Mouse (Mus musculus) forebrain, postnatal 0 days (tissue): Measurements from ENCODE around the gene Rhbdl1. TPM values are rescaled to one million over a fixed set of nuclear protein-coding genes. Genes with fewer than 3 reads are reported as not detected.

Experiments
- ATAC-seq: fragments of 200-750 bp; cut with Nextera tagmentation; 2 replicates; pipeline ENCODE4 v1.8.0; 2017; ENCODE audit warnings: mild to moderate bottlenecking, moderate library complexity
- DNase-seq: peaks from one replicate; pipeline ENCODE4 v3.0.0-alpha.2; 2015
- H3K27ac ChIP-seq: fragments of 300-500 bp; sonication (generic); 2 replicates; pipeline ENCODE4 v1.5.1; 2014; ENCODE audit warnings: low read depth, mild to moderate bottlenecking, antibody characterized with exemption, low read length, moderate library complexity, mixed read lengths
- H3K27me3 ChIP-seq: fragments of 300-500 bp; sonication (generic); 2 replicates; pipeline ENCODE4 v1.6.1; 2014; ENCODE audit warnings: mild to moderate bottlenecking, low read length, mixed read lengths; ENCODE audit not compliant: insufficient read depth
- H3K36me3 ChIP-seq: fragments of 300-500 bp; sonication (generic); 2 replicates; pipeline ENCODE4 v1.6.1; 2014; ENCODE audit warnings: mild to moderate bottlenecking, moderate library complexity; ENCODE audit not compliant: insufficient read depth
- H3K4me1 ChIP-seq: fragments of 300-500 bp; sonication (generic); 2 replicates; pipeline ENCODE4 v1.6.1; 2014; ENCODE audit warnings: antibody characterized with exemption; ENCODE audit not compliant: insufficient read depth
- H3K4me2 ChIP-seq: fragments of 300-500 bp; sonication (generic); 2 replicates; pipeline ENCODE4 v1.6.1; 2014; ENCODE audit warnings: low read depth, mild to moderate bottlenecking, moderate library complexity
- H3K4me3 ChIP-seq: fragments of 300-500 bp; sonication (generic); 2 replicates; pipeline ENCODE4 v1.5.1; 2014; ENCODE audit warnings: low read depth, low read length, mixed read lengths
- H3K9ac ChIP-seq: fragments of 300-500 bp; sonication (generic); 2 replicates; pipeline ENCODE4 v1.6.1; 2014; ENCODE audit warnings: mild to moderate bottlenecking
- H3K9me3 ChIP-seq: fragments of 300-500 bp; sonication (generic); 2 replicates; pipeline ENCODE4 v1.6.1; 2016; ENCODE audit warnings: low read length
- CTCF ChIP-seq: sonication (generic); IDR thresholded peaks from 2 replicates; pipeline ENCODE4 v1.5.1; 2016; ENCODE audit warnings: antibody characterized with exemption, control low read depth, low read depth
- WGBS: fragments of 180-500 bp; shearing (Covaris S2); extraction: QIAGEN DNeasy Blood & Tissue Kit; methylation state at CpG from one replicate; pipeline ENCODE4 v1.1.7; 2014; 5-methylcytosine and 5-hydroxymethylcytosine counted together
- polyA plus RNA-seq: library from polyadenylated mRNA; unstranded; fragments of >200 nt; fragmentation: Nextera tagmentation; extraction: Ambion mirVana; gene quantifications from 2 replicates; pipeline ENCODE4 v1.2.1, GENCODE M21; 2015
- total RNA-seq: library from RNA; depleted of rRNA; stranded (reverse); fragments of >200 nt; gene quantifications from 2 replicates; pipeline ENCODE4 v1.2.3, GENCODE M21; 2014; rRNA removed

The Rhbdl1 gene
- total RNA-seq (85.4 and 90.7 TPM in 2 replicates), polyA plus RNA-seq (77.6 and 83.3 TPM in 2 replicates)

DNA sequence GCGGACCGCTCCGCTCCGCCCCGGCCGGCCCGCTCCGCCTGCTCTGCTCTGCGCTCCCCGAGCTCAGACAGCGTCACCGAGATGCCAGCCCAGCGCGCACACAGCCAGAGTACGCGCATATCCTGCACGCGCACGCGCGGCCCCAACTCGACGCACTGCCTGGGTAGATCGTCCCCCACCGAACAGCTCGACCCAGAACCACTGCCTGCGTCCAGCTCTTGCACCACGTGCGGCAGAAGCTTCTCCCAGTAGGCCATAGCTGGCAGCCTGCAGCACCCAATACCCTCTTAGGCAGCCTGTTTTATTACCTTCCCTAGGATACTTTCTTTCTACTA lies at the start of gene Rhbdl1:
Rhbdl1 (minus strand) TSS at position 220 of the 335 bp plus-strand sequence.
- no peak for TF ChIP-seq CTCF
- Histone ChIP-seq H3K36me3 (peaks cover 34% of the 10 kb centered on the region), H3K27ac (peak within 1 kb of the TSS; percentile 84), H3K4me3 (peak within 1 kb of the TSS; percentile 61), H3K9me3 (no peaks in the 10 kb centered on the region), H3K4me2 (peak within 1 kb of the TSS; percentile 89), H3K27me3 (no peaks in the 10 kb centered on the region), H3K4me1 (peaks cover 28% of the 10 kb centered on the region), H3K9ac (peak within 1 kb of the TSS; percentile 77)
- ATAC-seq (peak; percentile 73), DNase-seq (peak; percentile 94)
- WGBS, result 2% methylated on average over 26 of the region's 29 CpGs

- no peak overlapping the region for H3K9ac ChIP-seq
- no peaks in the 10 kb centered on the region for H3K4me1 ChIP-seq
- H3K36me3 ChIP-seq, result peaks cover 33% of the 10 kb centered on the region
- TF ChIP-seq CTCF, result no peak
- DNase-seq, result no peak
- ATAC-seq, result no peak
- no peaks in the 10 kb centered on the region for H3K27me3 ChIP-seq
- no peaks in the 10 kb centered on the region for H3K9me3 ChIP-seq
- no peak overlapping the region for H3K4me2 ChIP-seq
- no peak overlapping the region for H3K4me3 ChIP-seq
- no peak overlapping the region for H3K27ac ChIP-seq
These were observed 49.7 kb upstream of the Rhbdl1 start for GRCm38 (mm10) chr17:25886806-25887205.

GRCm38 (mm10) chr17:25885636-25886035 lies 48.5 kb upstream of the Rhbdl1 start:
- no peak for DNase-seq
- no peak for ATAC-seq

GRCm38 (mm10) chr17:25883824-25884223 lies 46.7 kb upstream of the Rhbdl1 start:
- 96% methylated on average over 3 of the region's 3 CpGs for WGBS
- H3K27ac ChIP-seq, result no peak overlapping the region

More at GRCm38 (mm10) chr17:25885636-25886035, 48.5 kb upstream of the Rhbdl1 start:
- Histone ChIP-seq H3K27me3 (no peaks in the 10 kb centered on the region), H3K4me2 (no peak overlapping the region), H3K27ac (no peak overlapping the region), H3K36me3 (peaks cover 33% of the 10 kb centered on the region), H3K4me1 (no peaks in the 10 kb centered on the region), H3K9me3 (no peaks in the 10 kb centered on the region), H3K9ac (no peak overlapping the region), H3K4me3 (no peak overlapping the region)
- TF ChIP-seq CTCF, result peak; percentile 60
- 57% methylated on average over 4 of the region's 4 CpGs for WGBS

GRCm38 (mm10) chr17:25883268-25883667 lies 46.2 kb upstream of the Rhbdl1 start:
- TF ChIP-seq CTCF, result no peak
- ATAC-seq (no peak), DNase-seq (no peak)
- H3K27me3 ChIP-seq, result no peaks in the 10 kb centered on the region
- no peak overlapping the region for H3K4me3 ChIP-seq
- H3K36me3 ChIP-seq, result peaks cover 29% of the 10 kb centered on the region
- no peaks in the 10 kb centered on the region for H3K9me3 ChIP-seq
- 79% methylated on average over 8 of the region's 8 CpGs for WGBS
- H3K27ac ChIP-seq, result no peak overlapping the region
- H3K9ac ChIP-seq, result no peak overlapping the region
- H3K4me1 ChIP-seq, result no peaks in the 10 kb centered on the region
- H3K4me2 ChIP-seq, result no peak overlapping the region

More at GRCm38 (mm10) chr17:25883824-25884223, 46.7 kb upstream of the Rhbdl1 start:
- H3K9ac ChIP-seq, result no peak overlapping the region
- ATAC-seq (no peak), DNase-seq (no peak)
- no peaks in the 10 kb centered on the region for H3K9me3 ChIP-seq
- H3K4me3 ChIP-seq, result no peak overlapping the region
- H3K36me3 ChIP-seq, result peaks cover 26% of the 10 kb centered on the region
- no peak overlapping the region for H3K4me2 ChIP-seq
- H3K27me3 ChIP-seq, result no peaks in the 10 kb centered on the region
- no peaks in the 10 kb centered on the region for H3K4me1 ChIP-seq
- TF ChIP-seq CTCF, result peak; percentile 35; the same call in 1 of the 2 replicates

GRCm38 (mm10) chr17:25882306-25882705 lies 45.2 kb upstream of the Rhbdl1 start:
- TF ChIP-seq CTCF, result no peak; the same call in 1 of the 2 replicates
- no peak for DNase-seq
- no peak overlapping the region for H3K9ac ChIP-seq
- peaks cover 36% of the 10 kb centered on the region for H3K36me3 ChIP-seq
- no peak overlapping the region for H3K27ac ChIP-seq
- H3K4me1 ChIP-seq, result no peaks in the 10 kb centered on the region
- no peaks in the 10 kb centered on the region for H3K9me3 ChIP-seq
- no peaks in the 10 kb centered on the region for H3K27me3 ChIP-seq
- H3K4me2 ChIP-seq, result no peak overlapping the region
- H3K4me3 ChIP-seq, result no peak overlapping the region
- WGBS, result 49% methylated on average over 5 of the region's 5 CpGs
- peak; percentile 30 for ATAC-seq

DNA sequence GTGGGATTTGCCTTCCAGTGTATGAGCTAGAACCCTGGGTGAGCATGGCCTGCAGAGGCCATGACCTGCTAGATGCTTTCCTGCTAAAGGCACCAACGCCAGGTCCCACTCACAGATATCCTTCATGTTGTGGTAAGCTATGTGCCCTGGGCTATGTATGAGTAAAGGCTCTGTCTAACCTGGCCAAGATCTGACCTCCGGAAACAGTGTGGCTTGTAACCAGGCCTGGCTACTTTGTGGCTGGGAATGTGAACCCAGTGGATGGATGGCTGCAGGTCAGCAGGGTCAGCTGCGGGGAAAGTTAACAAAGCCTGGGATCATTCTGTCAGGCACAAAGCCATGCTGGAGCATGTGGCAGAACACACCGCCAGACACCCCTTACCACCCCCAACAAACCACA lies 44.6 kb upstream of the Rhbdl1 start:
- H3K4me3 ChIP-seq, result no peak overlapping the region
- no peak for TF ChIP-seq CTCF
- 0 out of 2 replicates have a peak, but pooled peaks cover 5% of the 10 kb centered on the region for H3K4me1 ChIP-seq
- peaks cover 36% of the 10 kb centered on the region for H3K36me3 ChIP-seq
- DNase-seq (no peak), ATAC-seq (no peak)
- no peak overlapping the region for H3K27ac ChIP-seq
- H3K9ac ChIP-seq, result no peak overlapping the region
- WGBS, result 44% methylated on average over 4 of the region's 4 CpGs
- H3K9me3 ChIP-seq, result no peaks in the 10 kb centered on the region
- H3K27me3 ChIP-seq, result no peaks in the 10 kb centered on the region
- H3K4me2 ChIP-seq, result no peak overlapping the region
